Mouse (Mus musculus) G1E (cell line): ENCODE measurements around the gene F5.

Experiments used
- CTCF ChIP-seq: IDR thresholded peaks from 2 replicates; pipeline ENCODE4 v1.5.1; 2012; ENCODE audit warnings: low read depth, low read length, inconsistent platforms, mixed read lengths
- GATA1 ChIP-seq: IDR thresholded peaks from 2 replicates; pipeline ENCODE4 v1.6.1; 2012; ENCODE audit warnings: borderline replicate concordance, low read length, inconsistent platforms, mixed read lengths
- POLR2AphosphoS5 ChIP-seq: IDR thresholded peaks from 2 replicates; pipeline ENCODE4 v1.6.1; 2012; ENCODE audit warnings: low read depth, low read length, inconsistent platforms; ENCODE audit not compliant: insufficient replicate concordance

DNA sequence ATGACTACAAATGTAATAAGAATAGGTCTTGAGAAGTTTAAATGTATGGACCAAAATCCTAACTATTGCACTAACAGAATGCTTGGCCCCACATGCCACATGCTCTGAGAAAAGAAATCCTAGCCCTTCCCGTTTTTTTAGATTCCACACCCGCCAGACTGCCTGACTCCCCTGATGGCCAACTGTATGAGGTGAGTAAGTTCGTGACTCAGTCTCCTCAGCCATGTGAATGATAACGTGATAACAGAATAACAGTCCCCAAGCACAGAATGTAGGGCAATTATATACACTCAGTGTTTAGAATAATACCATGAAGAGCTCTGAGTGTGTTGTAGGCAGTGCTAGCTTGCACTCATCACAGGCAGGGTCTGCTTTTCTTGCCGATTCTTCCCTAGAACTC is 37.4 kb upstream of the F5 start:
- TF ChIP-seq CTCF (no peak), POLR2AphosphoS5 (no peak), GATA1 (no peak)
